Mouse (Mus musculus): Measurements from ENCODE around the gene 2010003K11Rik. TPM values are rescaled to one million over a fixed set of nuclear protein-coding genes. Genes with fewer than 3 reads are reported as not detected.

Gene 2010003K11Rik
- polyA plus RNA-seq, 1 experiment from 2014 or later = not detected

DNA sequence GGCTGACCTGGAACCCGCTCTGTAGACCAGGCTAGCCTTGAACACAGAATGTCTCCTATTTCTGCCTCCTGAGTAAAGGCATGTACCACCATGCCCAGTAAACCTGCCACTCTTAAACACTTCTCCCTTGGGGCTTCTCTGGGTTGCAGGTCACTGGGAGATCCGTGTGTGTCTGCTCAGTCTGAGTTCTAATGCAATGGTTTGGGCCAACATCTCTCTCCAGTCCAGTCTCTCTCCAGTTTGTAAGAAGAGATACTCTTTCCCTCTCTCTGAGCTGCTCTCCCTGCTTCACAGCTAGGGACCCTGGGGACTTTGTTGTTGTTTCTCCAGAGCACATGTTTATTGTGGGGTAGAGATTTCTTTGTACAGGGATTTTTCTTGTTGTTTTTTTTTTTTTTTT lies 17.9 kb upstream of the 2010003K11Rik start:
- ATAC-seq = no peak
- Histone ChIP-seq H3K9ac (no peak overlapping the region), H3K36me3 (no peaks in the 10 kb centered on the region; the same call in 1 of the 2 replicates), H3K4me3 (no peak overlapping the region), H3K9me3 (replicated peaks) (no peaks in the 10 kb centered on the region), H3K27ac (no peak overlapping the region), H3K27me3 (replicated peaks) (peaks cover 19% of the 10 kb centered on the region), H3K4me1 (peaks cover 11% of the 10 kb centered on the region), H3K4me2 (no peak overlapping the region)
- 65% methylated on average over 2 of the region's 2 CpGs for WGBS (ENCODE audit: insufficient replicate concordance)

DNA sequence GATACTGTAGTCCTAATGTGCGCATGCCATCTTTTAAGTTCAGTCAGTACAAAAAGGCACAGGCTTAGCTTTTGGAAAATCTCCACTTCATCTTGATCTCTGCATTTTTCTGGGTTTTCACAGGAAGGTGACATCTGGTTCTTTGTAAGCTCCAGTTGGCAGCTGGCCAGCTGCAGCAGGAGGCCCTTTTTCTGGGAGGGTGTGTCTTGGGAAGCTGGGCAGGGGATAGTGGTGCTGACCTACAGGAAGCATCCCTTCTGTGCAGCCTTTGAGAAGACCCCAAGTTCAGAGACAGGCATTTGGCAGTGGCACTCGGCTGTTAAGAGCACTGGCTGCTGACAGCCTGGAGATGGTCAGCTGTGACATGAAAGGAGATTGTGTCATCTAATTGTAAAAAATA lies 17.4 kb upstream of the 2010003K11Rik start:
- Histone ChIP-seq H3K4me3 (no peak overlapping the region), H3K27ac (no peak overlapping the region), H3K27me3 (replicated peaks) (peaks cover 24% of the 10 kb centered on the region), H3K4me1 (peaks cover 16% of the 10 kb centered on the region), H3K36me3 (no peaks in the 10 kb centered on the region; the same call in 1 of the 2 replicates), H3K9ac (no peak overlapping the region), H3K9me3 (replicated peaks) (no peaks in the 10 kb centered on the region), H3K4me2 (no peak overlapping the region)
- WGBS (ENCODE audit: insufficient replicate concordance) = 48% methylated on average over 2 of the region's 2 CpGs
- ATAC-seq = no peak

DNA sequence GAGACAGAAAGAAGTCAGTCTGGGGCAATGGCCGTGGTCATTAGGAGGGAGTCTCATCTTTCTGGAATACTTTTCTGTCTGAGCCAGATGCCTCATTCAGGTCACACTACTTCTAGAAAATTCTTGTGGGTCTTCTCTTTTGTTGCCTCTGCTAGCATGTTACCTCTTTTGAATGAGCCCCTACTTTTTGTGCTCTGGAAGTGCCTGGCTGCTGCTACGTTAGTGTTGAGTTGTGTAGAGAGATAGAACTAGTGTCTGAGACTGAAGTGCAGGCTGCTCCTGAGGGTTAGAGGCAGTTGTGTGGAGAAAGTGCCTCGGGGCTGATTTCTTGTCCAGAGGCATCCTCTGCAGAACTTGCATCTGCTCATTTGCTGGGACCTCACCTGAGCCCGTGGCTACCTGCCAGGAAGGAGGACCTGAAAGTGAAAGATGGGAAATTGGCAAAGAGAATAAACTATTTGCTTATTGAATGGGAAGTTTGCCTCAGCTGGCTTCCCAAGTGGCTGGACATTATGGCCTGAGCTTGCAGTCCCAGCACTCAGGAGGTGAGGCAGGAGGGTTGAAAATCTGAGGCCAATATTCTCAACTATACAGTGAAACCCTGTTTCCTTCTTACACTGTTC lies 15.0 kb upstream of the 2010003K11Rik start:
- Histone ChIP-seq H3K27me3 (replicated peaks) (peaks cover 25% of the 10 kb centered on the region), H3K4me1 (peaks cover 28% of the 10 kb centered on the region), H3K4me3 (no peak overlapping the region), H3K4me2 (no peak overlapping the region), H3K9me3 (replicated peaks) (no peaks in the 10 kb centered on the region), H3K27ac (no peak overlapping the region), H3K36me3 (no peaks in the 10 kb centered on the region; the same call in 1 of the 2 replicates), H3K9ac (no peak overlapping the region)
- no peak for ATAC-seq
- 58% methylated on average over 4 of the region's 4 CpGs for WGBS (ENCODE audit: insufficient replicate concordance)

DNA sequence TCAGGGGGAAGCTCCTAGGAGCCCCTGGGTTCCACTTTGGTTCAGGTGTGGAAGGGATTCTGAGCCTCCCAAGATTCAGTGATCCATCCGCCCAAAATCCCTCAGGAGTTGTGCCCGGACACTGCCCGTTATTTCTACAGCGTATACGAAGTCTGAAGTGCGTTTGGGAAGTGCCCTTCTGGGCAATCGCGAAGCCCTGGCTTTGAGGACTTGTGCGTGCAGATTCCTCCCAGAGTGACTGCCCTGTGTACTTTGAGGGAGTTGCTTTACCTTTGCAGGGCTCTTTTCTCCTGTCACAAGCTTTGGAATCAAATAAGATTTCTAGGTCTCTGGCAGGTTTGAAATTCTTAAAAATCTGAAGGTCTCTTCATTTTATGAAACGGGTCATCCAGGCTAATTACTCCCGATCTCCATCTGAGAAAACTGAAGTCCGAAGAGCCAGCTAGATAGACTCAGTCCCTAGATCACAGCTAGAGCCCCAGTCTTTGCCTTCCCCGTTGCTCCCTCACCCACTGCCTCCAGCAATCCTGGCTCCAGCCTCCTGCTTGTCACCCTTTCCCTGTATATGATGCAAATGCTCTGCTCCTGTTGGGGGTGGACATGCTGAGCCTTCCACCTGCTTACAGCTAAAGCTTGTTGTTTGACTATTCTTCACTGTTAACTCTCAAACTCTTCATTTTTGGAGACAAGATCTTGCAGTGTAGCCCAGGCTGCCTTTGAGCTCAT lies 12.9 kb upstream of the 2010003K11Rik start:
- Histone ChIP-seq H3K9ac (peak overlapping the region; percentile 80), H3K27ac (no peak overlapping the region), H3K4me3 (peak overlapping the region; percentile 83), H3K36me3 (no peaks in the 10 kb centered on the region; the same call in 1 of the 2 replicates), H3K4me1 (peaks cover 28% of the 10 kb centered on the region), H3K27me3 (replicated peaks) (peaks cover 25% of the 10 kb centered on the region), H3K9me3 (replicated peaks) (no peaks in the 10 kb centered on the region), H3K4me2 (peak overlapping the region; percentile 93)
- 10% methylated on average over 13 of the region's 13 CpGs for WGBS (ENCODE audit: insufficient replicate concordance)
- no peak for ATAC-seq

DNA sequence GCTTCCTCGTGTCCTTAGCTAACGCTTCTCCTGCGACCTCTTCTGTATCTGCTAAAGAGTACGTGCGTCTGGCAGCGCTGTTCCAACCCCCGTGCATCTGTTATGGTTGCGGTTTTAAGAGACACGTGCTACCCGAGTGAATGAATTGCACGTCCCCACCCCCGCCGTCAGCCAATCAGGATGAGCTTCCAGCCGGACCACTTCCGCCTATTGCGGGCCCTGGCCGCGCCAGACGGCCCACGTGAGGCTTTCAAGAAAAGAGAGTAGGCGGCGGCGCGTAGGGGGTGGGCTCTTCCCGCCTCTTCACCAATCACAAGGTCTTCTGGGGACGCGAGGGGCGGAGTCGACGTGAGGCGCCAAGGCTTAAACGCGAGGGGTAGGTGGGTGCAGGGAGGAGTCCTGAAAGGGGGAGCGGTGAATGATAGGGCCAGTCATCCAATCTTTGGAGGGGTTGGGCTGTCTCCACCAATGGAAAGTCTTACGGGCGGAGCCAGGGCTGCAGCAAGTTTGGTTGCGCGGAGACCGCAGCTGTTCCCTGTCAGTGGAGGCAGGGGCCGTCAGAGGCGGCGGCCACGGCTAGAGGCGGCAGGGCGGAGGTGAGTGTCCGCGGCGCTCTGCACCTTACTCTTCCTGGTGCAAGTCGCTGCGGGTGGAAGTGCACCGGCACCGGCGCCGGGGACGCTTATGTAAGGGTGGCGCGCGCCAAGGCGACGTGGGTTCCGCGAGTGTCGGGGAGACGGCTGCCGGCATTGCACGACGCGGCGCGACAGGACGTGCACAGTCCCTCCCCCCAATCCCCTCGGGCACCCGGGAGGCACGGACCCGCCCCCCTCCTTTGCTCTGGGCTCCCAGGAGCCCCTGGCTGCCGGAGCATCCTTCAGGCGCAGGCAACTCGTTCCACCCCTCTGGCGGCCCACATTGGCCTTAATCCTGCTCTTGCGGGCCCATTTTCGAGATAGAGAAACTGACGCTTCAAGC lies 11.9 kb upstream of the 2010003K11Rik start, which contains the start of gene Pcx:
Gene Pcx (plus strand): TSS at position 487 of the 978 bp plus-strand sequence.
- H3K9ac ChIP-seq = peak within 1 kb of the TSS; percentile 80
- H3K27me3 ChIP-seq (replicated peaks) = peaks cover 25% of the 10 kb centered on the region
- peak within 1 kb of the TSS; percentile 83 for H3K4me3 ChIP-seq
- H3K36me3 ChIP-seq = no peaks in the 10 kb centered on the region
- H3K9me3 ChIP-seq (replicated peaks) = no peaks in the 10 kb centered on the region
- H3K27ac ChIP-seq = peak within 1 kb of the TSS; percentile 75
- under 1% methylated on average over 82 of the region's 82 CpGs for WGBS (ENCODE audit: insufficient replicate concordance)
- ATAC-seq = peak; percentile 100
- peak within 1 kb of the TSS; percentile 93 for H3K4me2 ChIP-seq
- peaks cover 29% of the 10 kb centered on the region for H3K4me1 ChIP-seq

DNA sequence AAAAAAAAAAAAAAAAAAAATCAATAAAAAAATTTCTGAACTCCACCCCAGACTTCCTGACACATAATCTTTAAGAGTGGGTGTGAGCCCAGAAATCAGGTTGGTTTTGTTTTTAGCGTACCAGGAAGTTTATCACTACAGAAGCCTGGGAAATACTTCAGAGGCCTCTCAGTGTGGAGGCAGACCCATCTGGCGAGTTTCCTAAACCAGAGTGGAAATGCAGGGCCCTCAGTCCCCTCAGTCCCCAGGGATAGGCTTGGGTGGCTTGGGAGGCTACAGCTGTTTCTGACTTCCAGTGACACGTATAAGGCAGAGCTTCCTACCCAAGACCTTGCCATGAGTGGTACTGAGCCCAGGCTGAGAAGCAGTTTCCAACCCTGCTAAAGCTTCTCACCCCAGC lies 9.4 kb upstream of the 2010003K11Rik start:
- Histone ChIP-seq H3K4me1 (peaks cover 33% of the 10 kb centered on the region), H3K9ac (no peak overlapping the region), H3K36me3 (no peaks in the 10 kb centered on the region), H3K9me3 (replicated peaks) (no peaks in the 10 kb centered on the region), H3K27ac (no peak overlapping the region), H3K4me2 (no peak overlapping the region), H3K4me3 (no peak overlapping the region), H3K27me3 (replicated peaks) (peaks cover 18% of the 10 kb centered on the region)
- whole genome bisulfite sequencing (ENCODE audit: insufficient replicate concordance) = 58% methylated on average over 3 of the region's 3 CpGs
- ATAC-seq = no peak

DNA sequence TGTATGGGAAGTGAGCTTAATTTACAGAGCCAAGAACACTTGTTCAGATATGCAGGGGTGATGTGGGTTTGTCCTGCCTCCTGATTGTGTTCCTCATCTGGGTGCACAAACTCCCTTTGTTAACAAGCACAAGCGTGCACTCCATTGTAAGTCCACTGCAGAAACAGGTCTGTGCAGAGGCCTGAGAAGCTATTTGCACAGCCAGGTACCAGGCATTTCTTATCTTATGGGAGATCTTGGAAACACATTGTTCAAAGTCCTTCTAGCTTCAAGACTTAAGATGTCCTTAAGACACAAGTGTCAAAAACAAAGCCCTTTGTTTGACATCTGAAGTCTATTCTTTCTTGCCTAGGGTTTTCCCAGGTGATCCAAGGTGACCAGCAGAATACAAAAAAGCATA lies 6.4 kb upstream of the 2010003K11Rik start:
- ATAC-seq = no peak
- no peaks in the 10 kb centered on the region for H3K36me3 ChIP-seq
- no peaks in the 10 kb centered on the region for H3K27me3 ChIP-seq (replicated peaks)
- peaks cover 21% of the 10 kb centered on the region for H3K4me1 ChIP-seq
- H3K4me2 ChIP-seq = no peak overlapping the region
- H3K27ac ChIP-seq = no peak overlapping the region
- H3K9ac ChIP-seq = no peak overlapping the region
- no peaks in the 10 kb centered on the region for H3K9me3 ChIP-seq (replicated peaks)
- WGBS (ENCODE audit: insufficient replicate concordance) = 90% methylated on average over 1 of the region's 1 CpGs
- H3K4me3 ChIP-seq = no peak overlapping the region

DNA sequence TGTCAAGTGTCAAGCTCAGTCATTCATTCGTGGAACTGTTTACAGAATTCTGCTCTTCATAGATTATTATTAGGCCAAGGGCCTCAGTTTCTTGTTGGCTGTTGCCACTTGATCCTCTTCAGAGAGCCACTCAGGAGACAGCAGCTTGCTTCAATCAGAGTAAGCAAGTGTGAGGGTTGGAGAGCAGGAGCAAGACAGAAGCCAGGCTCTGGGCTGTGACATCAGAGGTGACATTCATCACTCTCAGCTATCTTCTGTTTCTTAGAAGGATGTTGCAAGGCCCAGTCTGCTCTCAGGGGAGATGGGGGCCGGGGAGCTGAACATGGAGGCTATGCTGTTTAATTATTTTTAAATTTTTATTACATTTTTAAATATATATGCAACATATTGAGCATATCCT lies 4.3 kb upstream of the 2010003K11Rik start:
- Histone ChIP-seq H3K4me3 (no peak overlapping the region), H3K27ac (no peak overlapping the region), H3K9me3 (replicated peaks) (no peaks in the 10 kb centered on the region), H3K36me3 (no peaks in the 10 kb centered on the region), H3K27me3 (replicated peaks) (no peaks in the 10 kb centered on the region), H3K4me1 (peaks cover 19% of the 10 kb centered on the region), H3K4me2 (no peak overlapping the region), H3K9ac (no peak overlapping the region)
- no peak for ATAC-seq
- WGBS (ENCODE audit: insufficient replicate concordance) = 60% methylated on average over 2 of the region's 2 CpGs

DNA sequence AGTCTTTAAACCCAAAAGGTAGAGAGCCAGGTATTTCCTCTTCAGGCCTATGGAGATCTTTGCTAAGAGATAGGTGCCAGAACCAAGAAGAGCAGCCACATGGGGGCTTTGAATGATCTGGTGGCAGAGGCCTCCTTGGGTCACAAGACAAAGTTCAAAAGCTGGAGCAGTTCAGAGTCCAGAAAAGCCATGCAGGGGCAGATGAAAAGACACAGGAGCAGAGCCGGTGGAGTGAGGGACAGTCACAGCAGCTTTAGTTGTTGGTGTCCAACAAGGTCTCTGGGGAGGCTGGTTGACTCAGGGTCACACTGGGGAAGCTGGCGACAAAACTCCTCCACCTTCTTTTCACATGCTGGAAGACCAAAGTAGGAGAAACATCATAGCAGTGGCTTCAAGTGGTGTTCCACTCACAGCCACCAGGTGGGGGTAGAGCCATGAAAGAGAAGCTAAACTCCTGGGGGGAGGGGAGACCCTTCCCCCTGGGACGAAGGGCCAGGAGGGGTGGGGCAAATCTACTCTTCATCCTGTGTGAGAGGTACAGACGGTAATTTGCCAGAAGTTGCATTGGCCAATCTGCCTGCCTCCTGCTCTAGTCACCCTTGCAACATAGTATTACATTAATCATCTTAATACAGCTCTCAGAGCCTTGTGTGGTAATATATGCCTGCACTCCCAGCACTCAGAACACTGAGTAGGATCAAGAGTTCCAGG lies 965 bp downstream of the 2010003K11Rik start:
- H3K27me3 ChIP-seq (replicated peaks) = peaks cover 5% of the 10 kb centered on the region; the same call in 1 of the 2 replicates
- H3K27ac ChIP-seq = no peak overlapping the region
- peak; percentile 50 for ATAC-seq
- no peak overlapping the region for H3K9ac ChIP-seq
- H3K9me3 ChIP-seq (replicated peaks) = no peaks in the 10 kb centered on the region
- no peaks in the 10 kb centered on the region for H3K36me3 ChIP-seq
- whole genome bisulfite sequencing (ENCODE audit: insufficient replicate concordance) = 4% methylated on average over 4 of the region's 4 CpGs
- 0 out of 2 replicates have a peak overlapping the region, but pooled peaks have one; percentile 1 for H3K4me2 ChIP-seq
- H3K4me1 ChIP-seq = peaks cover 19% of the 10 kb centered on the region
- no peak overlapping the region for H3K4me3 ChIP-seq

DNA sequence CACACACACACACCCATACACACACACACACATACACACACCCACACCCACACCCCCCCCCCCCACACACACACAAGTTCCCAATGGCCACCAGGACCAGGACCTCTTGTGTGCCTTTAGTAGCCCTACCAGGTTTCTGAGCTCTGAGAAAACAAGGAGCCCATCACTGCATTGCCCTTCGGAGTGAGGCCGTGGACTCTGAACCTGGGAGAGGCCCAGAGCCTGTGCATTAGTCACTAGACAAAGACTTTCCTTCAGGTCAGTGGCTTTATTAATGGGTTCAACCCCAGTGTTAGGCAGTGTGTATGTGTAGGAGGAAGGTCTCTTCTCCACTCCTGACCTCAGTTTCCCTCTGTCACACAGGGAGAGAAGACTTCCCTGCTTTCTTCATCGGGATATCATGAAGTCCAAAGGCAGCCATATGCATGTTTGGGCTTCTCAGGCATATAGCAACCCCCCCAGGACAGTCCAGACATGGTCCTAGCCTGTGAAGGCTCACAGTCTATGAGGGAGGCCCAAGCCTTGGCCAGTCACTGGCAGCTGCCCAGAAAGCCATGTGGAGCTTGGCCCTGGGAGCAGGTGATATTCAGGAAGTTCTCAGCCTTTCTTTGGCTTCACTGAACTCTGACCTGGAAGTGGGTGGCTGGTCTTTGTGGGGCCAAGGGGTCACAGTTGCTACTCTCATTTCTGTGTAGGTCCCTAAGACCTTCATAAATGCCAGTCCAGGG lies 1.7 kb downstream of the 2010003K11Rik start:
- no peak overlapping the region for H3K4me3 ChIP-seq
- no peak overlapping the region for H3K27ac ChIP-seq
- H3K36me3 ChIP-seq = no peaks in the 10 kb centered on the region
- no peak for ATAC-seq
- no peaks in the 10 kb centered on the region for H3K9me3 ChIP-seq (replicated peaks)
- peaks cover 5% of the 10 kb centered on the region; the same call in 1 of the 2 replicates for H3K27me3 ChIP-seq (replicated peaks)
- H3K9ac ChIP-seq = no peak overlapping the region
- peaks cover 19% of the 10 kb centered on the region for H3K4me1 ChIP-seq
- WGBS (ENCODE audit: insufficient replicate concordance) = 68% methylated on average over 3 of the region's 3 CpGs
- no peak overlapping the region for H3K4me2 ChIP-seq

DNA sequence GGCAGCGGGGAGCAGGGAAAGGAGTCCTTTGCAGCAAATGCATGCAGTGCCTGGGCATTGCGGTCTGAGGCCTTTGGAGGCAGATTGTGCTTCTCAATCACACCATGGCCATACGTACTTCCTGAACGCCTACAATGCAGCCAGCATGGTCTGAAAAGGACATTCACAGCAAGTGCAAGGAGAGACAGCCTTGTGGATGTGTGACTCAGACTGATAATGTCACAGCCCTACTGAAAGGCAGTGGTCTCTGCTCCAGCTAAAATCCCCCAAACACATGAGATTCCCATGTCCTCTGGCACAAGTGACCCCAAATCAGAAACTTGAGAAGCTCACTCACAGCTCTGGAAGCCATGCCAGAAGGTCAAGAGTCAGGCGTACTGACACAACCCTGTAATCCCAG lies 2.6 kb downstream of the 2010003K11Rik start:
- H3K27me3 ChIP-seq (replicated peaks) = peaks cover 5% of the 10 kb centered on the region; the same call in 1 of the 2 replicates
- no peaks in the 10 kb centered on the region for H3K36me3 ChIP-seq
- H3K27ac ChIP-seq = no peak overlapping the region
- H3K9me3 ChIP-seq (replicated peaks) = no peaks in the 10 kb centered on the region
- ATAC-seq = no peak
- no peak overlapping the region for H3K4me2 ChIP-seq
- 79% methylated on average over 5 of the region's 5 CpGs for WGBS (ENCODE audit: insufficient replicate concordance)
- H3K4me3 ChIP-seq = no peak overlapping the region
- peaks cover 19% of the 10 kb centered on the region for H3K4me1 ChIP-seq
- no peak overlapping the region for H3K9ac ChIP-seq
